Comparison of ENCODE assay signal across 10 mouse cellular contexts in genomic region chr19:44510534-44511175, GRCm38 (mm10). TPM values are rescaled to one million over a fixed set of nuclear protein-coding genes. Genes with fewer than 3 reads are reported as not detected.
DNase-seq lines count a peak whose midpoint lies in the region; ATAC-seq and TF ChIP-seq lines count a peak whose summit lies in the region.
"Had no signal": no experiment of that assay in that cellular context is flagged by ENCODE, and none has a peak within 500 bp of the region (broad histone marks: within the 10 kb centered on the region; RNA-seq: fewer than 3 reads in every experiment).

No protein-coding gene starts in this region.

- peaks cover 51% of the 10 kb centered on the region for H3K27me3 ChIP-seq in lung, postnatal 0 days (replicated peaks; ENCODE audit: insufficient read depth, low read length)
- peaks cover 88% of the 10 kb centered on the region for H3K27me3 ChIP-seq in forebrain, embryonic 15.5 days
- H3K27me3 ChIP-seq in midbrain, embryonic 10.5 days (ENCODE audit: low read depth, poor library complexity, severe bottlenecking) = peaks cover 100% of the 10 kb centered on the region

- DNase-seq in lung, postnatal 0 days (ENCODE audit: low spot score) = no peak
- DNase-seq in lung, postnatal 4 days = no peak
- no peak for DNase-seq in midbrain, embryonic 10.5 days (ENCODE audit: low spot score)
- peak; percentile 44 for DNase-seq in thymus, postnatal 4 days
- DNase-seq in cerebellum, adult 18-20 months = no peak
- no peak for DNase-seq in gastrocnemius, adult 8-10 months (ENCODE audit: low spot score in 2 of 2)
- DNase-seq: lung, postnatal 36 days had no signal

- TF ChIP-seq EP300 in lung, postnatal 0 days (IDR thresholded peaks at IDR 0.05) = no peak

- 5% methylated on average over 12 of the region's 12 CpGs for WGBS in lung, postnatal 0 days
- 5% methylated on average over 12 of the region's 12 CpGs for WGBS in forebrain, embryonic 15.5 days
- 9% methylated on average over 12 of the region's 12 CpGs for WGBS in midbrain, embryonic 10.5 days

- ATAC-seq in lung, postnatal 0 days = no peak
- ATAC-seq in forebrain, embryonic 15.5 days (replicated peaks) = no peak

- H3K9me3 ChIP-seq in lung, postnatal 0 days (ENCODE audit: low read length) = no peaks in the 10 kb centered on the region
- no peaks in the 10 kb centered on the region for H3K9me3 ChIP-seq in forebrain, embryonic 15.5 days
- H3K9me3 ChIP-seq in midbrain, embryonic 10.5 days (replicated peaks) = no peaks in the 10 kb centered on the region

- H3K4me1 ChIP-seq in lung, postnatal 0 days (ENCODE audit: insufficient read depth, low read depth, low read length) = peaks cover 13% of the 10 kb centered on the region; the same call in 1 of the 2 replicates
- peaks cover 29% of the 10 kb centered on the region for H3K4me1 ChIP-seq in forebrain, embryonic 15.5 days
- peaks cover 65% of the 10 kb centered on the region for H3K4me1 ChIP-seq in midbrain, embryonic 10.5 days

- H3K4me2 ChIP-seq in lung, postnatal 0 days (replicated peaks; ENCODE audit: low read depth, low read length) = 0 out of 2 replicates have a peak overlapping the region, but pooled peaks have one; percentile 8
- no peak overlapping the region; the same call in 1 of the 2 replicates for H3K4me2 ChIP-seq in forebrain, embryonic 15.5 days (replicated peaks)

- no peak overlapping the region for H3K27ac ChIP-seq in lung, postnatal 0 days (ENCODE audit: low read length)
- H3K27ac ChIP-seq in forebrain, embryonic 15.5 days (replicated peaks) = no peak overlapping the region
- no peak overlapping the region for H3K27ac ChIP-seq in midbrain, embryonic 10.5 days (replicated peaks)

- no peak overlapping the region for H3K4me3 ChIP-seq in lung, postnatal 0 days (ENCODE audit: low read depth, low read length)
- H3K4me3 ChIP-seq in forebrain, embryonic 15.5 days = peak overlapping the region; percentile 37
- peak overlapping the region; percentile 59 for H3K4me3 ChIP-seq in midbrain, embryonic 10.5 days
- H3K4me3 ChIP-seq: erythroblast, embryonic 14.5 days had no signal

- TF ChIP-seq CTCF in lung, postnatal 0 days (IDR thresholded peaks at IDR 0.05) = no peak

- no peaks in the 10 kb centered on the region for H3K36me3 ChIP-seq in lung, postnatal 0 days (ENCODE audit: insufficient read depth, low read length)
- no peaks in the 10 kb centered on the region for H3K36me3 ChIP-seq in forebrain, embryonic 15.5 days
- H3K36me3 ChIP-seq in midbrain, embryonic 10.5 days = no peaks in the 10 kb centered on the region

- H3K9ac ChIP-seq in lung, postnatal 0 days (replicated peaks; ENCODE audit: low read depth) = no peak overlapping the region
- no peak overlapping the region for H3K9ac ChIP-seq in forebrain, embryonic 15.5 days (replicated peaks)

RNA-seq across cellular contexts. Expression of gene Wnt8b, which starts 17.4 kb away (rescaled TPM):
- not detected in 2 replicates for polyA plus RNA-seq in lung, postnatal 0 days (2015; fragmentation: Nextera tagmentation; extraction: Ambion mirVana)
- 3.0 and 4.6 TPM in 2 replicates for polyA plus RNA-seq in forebrain, embryonic 15.5 days (2015; fragmentation: Nextera tagmentation; extraction: Ambion mirVana)
- polyA plus RNA-seq in midbrain, embryonic 10.5 days (2016; fragmentation: Nextera tagmentation; extraction: Ambion mirVana) = 21.2 and 27.7 TPM in 2 replicates
- total RNA-seq in gastrocnemius, adult 8-10 months (2022) = not detected
- polyA plus RNA-seq: erythroblast, embryonic 14.5 days had no signal

RNA-seq across cellular contexts. Expression of gene Sec31b, which starts 35.0 kb away (rescaled TPM):
- 0.42 and 0.46 TPM in 2 replicates for polyA plus RNA-seq in lung, postnatal 0 days (2015; fragmentation: Nextera tagmentation; extraction: Ambion mirVana)
- polyA plus RNA-seq in forebrain, embryonic 15.5 days (2015; fragmentation: Nextera tagmentation; extraction: Ambion mirVana) = 0.08 and 0.09 TPM in 2 replicates
- polyA plus RNA-seq in midbrain, embryonic 10.5 days (2016; fragmentation: Nextera tagmentation; extraction: Ambion mirVana) = 0.58 and 0.91 TPM in 2 replicates
- total RNA-seq in gastrocnemius, adult 8-10 months (2022) = 10 to 100 TPM; 18.0 to 21.4 (median 19.5) TPM
- polyA plus RNA-seq: erythroblast, embryonic 14.5 days had no signal

RNA-seq across cellular contexts. Expression of gene Gm20538, which starts 42.0 kb away (rescaled TPM):
- polyA plus RNA-seq in lung, postnatal 0 days (2015; fragmentation: Nextera tagmentation; extraction: Ambion mirVana) = 0.86 TPM in 1 of 2 replicates, not detected in the other
- not detected in 2 replicates for polyA plus RNA-seq in forebrain, embryonic 15.5 days (2015; fragmentation: Nextera tagmentation; extraction: Ambion mirVana)
- not detected in 2 replicates for polyA plus RNA-seq in midbrain, embryonic 10.5 days (2016; fragmentation: Nextera tagmentation; extraction: Ambion mirVana)
- total RNA-seq in gastrocnemius, adult 8-10 months (2022) = not detected
- total RNA-seq: adrenal gland, postnatal 36 days had no signal
- polyA plus RNA-seq: erythroblast, embryonic 14.5 days had no signal

RNA-seq across cellular contexts. Expression of gene Ndufb8, which starts 44.6 kb away (rescaled TPM):
- polyA plus RNA-seq in lung, postnatal 0 days (2015; fragmentation: Nextera tagmentation; extraction: Ambion mirVana) = 348 and 406 TPM in 2 replicates
- 428 and 451 TPM in 2 replicates for polyA plus RNA-seq in forebrain, embryonic 15.5 days (2015; fragmentation: Nextera tagmentation; extraction: Ambion mirVana)
- polyA plus RNA-seq in midbrain, embryonic 10.5 days (2016; fragmentation: Nextera tagmentation; extraction: Ambion mirVana) = 610 and 632 TPM in 2 replicates
- 100 to 1,000 TPM; 871 to 993 (median 922) TPM for total RNA-seq in gastrocnemius, adult 8-10 months (2022)

RNA-seq across cellular contexts. Expression of gene Hif1an, which starts 52.0 kb away (rescaled TPM):
- polyA plus RNA-seq in lung, postnatal 0 days (2015; fragmentation: Nextera tagmentation; extraction: Ambion mirVana) = 21.7 and 23.8 TPM in 2 replicates
- 30.6 and 31.1 TPM in 2 replicates for polyA plus RNA-seq in forebrain, embryonic 15.5 days (2015; fragmentation: Nextera tagmentation; extraction: Ambion mirVana)
- 42.1 and 47.9 TPM in 2 replicates for polyA plus RNA-seq in midbrain, embryonic 10.5 days (2016; fragmentation: Nextera tagmentation; extraction: Ambion mirVana)
- total RNA-seq in gastrocnemius, adult 8-10 months (2022) = 100 to 1,000 TPM; 122 to 163 (median 137) TPM
